Mouse (Mus musculus) layer of hippocampus, adult 9-10 months (tissue): ENCODE results near the gene Cpne7.

Experiments
- DNase-seq: peaks from one replicate; pipeline ENCODE4 v3.0.0; 2022; ENCODE audit warnings: low spot score

The Cpne7 gene

DNA sequence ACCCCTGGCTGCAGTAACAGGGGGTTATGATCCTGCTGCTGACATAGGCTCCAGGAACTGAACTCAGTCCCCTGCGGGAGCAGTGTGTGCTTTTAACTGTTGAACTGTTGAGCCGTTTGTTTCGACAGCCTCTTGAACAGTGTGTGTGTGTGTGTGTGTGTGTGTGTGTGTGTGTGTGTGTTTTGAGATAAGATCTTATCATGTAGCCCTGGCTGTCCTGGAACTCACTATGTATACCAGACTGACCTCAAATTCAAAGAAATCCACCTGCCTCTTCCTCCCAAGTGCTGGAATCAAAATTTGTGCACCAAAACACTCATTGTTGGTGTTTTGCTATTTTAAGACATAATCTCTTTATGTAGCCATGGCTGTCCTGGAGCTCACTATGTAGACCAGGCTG is 2.5 kb upstream of the Cpne7 start:
- DNase-seq, result no peak

DNA sequence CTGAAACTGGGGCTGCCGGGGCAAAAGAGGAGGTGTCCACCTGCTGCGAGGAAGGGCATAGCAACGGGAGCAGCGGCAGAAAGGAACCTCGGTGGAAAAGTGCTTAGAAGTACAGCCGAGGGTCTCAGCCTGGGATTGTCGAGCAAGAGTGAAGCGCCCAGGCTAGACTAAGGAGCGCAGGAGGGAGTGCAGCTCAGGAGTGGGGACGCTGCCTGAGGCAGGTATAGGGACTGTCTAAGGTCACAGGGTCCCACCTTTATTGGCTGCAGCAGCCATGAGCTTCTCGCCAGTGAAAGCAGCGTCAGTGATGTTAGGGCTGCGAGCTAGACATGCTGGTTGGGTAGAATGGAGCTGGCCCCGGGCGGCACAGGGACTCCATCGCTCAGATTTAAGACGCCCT is 570 bp downstream of the Cpne7 start:
- no peak for DNase-seq

DNA sequence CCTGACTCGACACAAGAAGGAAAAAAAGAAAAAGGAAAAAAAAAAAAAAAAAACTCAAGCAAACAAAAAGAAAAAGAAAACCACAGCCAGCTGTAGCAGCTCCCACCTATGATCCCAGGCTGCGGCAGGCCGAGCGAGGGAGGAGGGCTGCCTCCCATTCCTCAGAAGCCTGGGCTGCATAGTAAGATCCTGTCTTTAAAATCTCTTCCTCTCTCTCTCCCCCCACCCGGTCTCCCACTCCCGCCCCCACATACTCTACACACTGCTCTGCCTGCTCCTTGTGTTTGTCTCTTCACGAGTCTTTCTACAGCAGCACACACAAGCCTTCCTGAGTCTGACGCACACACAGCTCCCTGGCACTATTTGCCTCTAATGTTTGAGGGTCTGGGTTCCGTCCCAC is 4.9 kb downstream of the Cpne7 start:
- no peak for DNase-seq

DNA sequence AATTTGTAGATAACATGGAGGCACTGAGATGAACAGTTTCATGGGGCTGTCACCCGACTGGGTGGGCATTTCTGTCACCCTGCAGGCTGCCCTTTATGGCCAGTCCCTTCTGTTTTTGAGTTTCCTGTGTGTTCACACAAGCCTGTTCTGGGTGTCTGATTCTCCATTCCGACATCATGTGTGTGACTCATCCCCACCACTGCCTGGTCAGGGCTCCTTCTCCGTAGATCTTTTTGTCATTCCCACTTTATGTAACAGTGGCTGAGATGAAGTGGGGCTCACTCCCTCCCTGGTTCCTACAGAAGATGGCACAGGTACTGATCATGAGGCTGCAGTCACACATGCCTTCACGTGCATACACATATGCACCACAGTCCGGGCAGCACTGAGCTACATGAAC is 5.5 kb downstream of the Cpne7 start:
- DNase-seq, result no peak

DNA sequence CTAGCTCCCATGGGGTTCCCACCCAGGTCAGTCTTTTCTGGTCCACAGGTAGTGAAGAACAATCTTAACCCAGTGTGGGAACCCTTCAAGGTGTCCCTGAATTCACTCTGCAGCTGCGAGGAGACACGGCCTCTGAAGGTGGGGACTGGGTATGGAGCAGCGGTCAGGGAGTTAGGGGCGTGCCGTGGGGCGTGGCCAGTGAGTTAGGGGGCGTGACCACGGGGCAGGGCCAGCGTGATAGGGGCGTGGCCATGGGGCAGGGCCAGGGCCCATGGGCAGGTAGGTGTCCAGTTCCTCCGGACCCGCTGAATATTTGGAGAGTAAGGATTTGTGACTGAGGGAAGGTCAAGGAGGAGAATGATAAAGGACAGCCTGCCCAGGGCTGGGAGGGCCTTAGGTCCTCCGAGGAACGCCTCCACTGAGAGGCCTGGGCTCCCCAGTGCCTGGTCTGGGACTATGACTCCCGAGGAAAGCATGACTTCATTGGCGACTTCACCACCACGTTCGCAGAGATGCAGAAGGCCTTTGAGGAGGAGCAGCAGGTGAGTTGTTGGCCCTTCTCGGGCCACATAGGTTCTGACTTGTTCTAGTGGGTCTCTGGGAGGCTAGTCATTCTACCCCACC is 9.1 kb downstream of the Cpne7 start:
- no peak for DNase-seq

DNA sequence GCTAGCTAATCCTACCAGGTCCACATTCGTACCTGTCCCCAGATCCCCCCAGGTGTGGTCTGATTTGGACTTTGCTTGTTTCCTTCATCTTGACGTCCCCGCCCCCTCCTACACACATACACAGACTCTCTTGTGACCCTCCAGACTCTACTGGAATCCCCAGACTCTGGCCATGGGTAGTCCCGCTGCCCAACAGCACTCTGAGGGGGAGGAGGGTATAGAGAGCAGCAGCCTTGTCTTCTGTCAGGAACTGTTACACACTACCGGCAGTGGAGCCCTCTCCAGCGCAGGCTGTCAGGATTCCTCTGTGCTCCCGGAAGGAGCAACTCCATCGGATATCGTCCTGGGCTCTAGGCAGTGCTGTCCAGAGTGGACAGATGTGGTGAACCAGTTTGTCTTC is 13.9 kb downstream of the Cpne7 start:
- DNase-seq, result no peak

DNA sequence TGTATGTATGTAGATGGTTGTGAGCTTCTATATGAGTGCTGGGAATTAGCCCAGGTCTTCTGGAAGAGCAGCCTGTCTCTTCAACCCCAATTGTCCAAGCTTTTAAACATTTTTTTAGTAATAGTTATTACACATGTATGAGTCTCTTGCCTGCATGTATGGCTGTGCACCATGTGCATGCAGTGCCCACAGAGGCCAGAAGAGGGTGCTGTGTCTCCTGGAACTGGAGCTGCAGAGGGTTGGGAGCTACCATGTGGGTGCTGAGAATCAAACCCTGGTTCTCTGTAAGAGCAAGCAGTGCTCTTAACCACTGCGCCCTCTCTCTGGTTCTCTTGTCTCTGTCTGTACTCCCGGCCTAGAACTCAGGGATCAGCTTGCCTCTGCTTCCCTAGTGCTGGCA is 15.8 kb downstream of the Cpne7 start:
- DNase-seq, result no peak

DNA sequence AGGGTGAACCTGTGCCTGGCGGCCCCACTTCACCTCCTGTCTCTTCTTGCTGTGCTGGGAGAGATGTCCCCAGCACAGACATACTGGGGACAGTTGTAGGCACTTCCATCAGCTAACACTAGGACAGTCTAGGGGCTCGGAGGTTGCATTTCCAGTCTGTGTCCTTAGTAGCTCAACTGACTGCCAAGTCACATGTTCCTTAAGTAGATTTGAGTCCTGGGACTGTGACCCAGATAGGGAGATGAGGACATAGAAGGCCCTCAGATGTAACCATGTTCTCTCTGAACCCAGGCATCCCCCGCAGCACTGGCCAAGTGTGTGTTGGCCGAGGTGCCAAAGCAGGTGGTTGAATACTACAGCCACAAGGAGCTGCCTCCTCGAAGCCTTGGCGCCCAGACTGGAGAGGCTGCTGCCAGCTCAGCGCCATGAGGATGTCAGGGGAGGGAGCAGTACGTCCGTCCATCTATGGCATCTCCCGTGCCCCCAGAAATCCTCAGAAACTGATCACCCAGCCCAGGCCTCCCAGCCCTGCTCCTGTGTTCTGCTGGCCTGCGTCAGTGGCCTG is 17.1 kb downstream of the Cpne7 start:
- no peak for DNase-seq

DNA sequence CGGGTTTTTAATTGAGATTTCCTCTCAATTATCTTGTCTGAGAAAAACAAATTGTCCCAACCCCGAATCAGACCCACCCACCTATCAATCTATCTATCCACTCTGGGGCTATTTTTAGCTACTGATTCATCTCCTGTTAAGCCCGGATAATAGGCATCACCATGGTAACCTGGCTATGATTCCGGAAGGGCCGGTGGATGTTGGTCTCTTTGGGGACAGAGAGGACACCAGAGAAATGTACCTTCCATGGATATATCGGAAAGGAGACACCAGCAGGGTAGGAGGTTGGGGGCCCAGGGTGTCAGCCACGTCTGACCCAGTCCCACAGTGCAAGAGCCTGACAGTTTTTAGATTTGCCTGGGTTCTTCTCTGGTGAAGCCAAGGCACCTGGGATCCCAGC is 18.2 kb downstream of the Cpne7 start:
- DNase-seq, result no peak

DNA sequence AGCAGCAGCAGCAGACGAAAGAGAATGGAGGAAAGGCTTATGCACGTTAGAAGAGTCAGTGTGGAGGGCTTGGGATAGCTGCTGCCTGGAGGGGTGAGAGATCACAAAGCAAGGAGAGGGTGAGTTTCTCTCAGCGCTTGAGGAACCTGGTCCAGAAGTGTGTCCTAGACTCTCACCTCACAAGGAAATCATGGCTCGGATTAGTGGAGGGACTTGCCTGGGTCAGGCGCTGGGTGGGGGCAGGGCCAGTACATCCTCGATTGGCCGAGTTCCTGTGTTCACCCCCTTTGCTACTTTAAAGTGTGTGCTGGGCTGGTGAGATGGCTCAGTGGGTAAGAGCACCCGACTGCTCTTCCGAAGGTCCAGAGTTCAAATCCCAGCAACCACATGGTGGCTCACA is 18.6 kb downstream of the Cpne7 start:
- no peak for DNase-seq

DNA sequence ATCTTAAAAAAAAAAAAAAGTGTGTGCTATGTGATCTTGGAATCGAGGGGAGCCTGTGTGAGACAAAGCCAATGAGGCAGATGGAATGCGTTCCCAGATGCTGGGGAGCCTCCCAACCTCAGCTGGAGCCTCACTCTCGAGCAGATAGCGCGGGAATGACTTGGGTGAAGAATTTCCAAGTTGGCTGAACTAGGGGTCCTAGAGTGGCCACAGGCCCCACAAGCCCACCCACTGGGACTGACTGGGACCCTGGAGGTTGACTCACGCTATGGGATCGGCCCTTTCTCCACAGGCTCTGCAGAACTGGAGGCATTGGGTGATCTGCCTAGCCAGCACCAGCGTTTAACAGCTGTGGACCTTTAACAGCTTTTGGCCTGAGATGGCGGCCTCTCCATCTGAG is 19.1 kb downstream of the Cpne7 start:
- DNase-seq, result no peak

DNA sequence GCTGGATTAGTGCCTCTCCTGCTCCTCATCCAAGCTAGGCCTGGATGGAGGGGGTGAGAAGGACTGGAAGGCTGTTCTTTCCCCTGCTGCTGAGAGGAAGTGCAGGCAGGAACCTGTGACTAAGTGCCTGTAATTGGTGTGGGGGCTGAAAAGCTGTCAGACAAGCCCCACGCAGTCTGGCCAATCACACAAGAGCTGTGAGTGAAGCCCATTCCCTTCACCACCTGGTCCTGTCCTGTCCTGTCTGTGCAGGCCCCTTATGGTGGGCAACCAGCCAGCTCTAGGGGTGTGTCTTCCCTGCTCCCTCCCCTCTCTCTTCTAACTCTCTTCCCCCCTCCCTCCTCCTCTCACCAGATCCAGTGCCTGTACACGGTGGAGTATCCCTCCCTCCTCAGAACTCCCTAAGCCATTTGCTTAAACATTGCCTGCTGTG is 20.5 kb downstream of the Cpne7 start:
- no peak for DNase-seq

DNA sequence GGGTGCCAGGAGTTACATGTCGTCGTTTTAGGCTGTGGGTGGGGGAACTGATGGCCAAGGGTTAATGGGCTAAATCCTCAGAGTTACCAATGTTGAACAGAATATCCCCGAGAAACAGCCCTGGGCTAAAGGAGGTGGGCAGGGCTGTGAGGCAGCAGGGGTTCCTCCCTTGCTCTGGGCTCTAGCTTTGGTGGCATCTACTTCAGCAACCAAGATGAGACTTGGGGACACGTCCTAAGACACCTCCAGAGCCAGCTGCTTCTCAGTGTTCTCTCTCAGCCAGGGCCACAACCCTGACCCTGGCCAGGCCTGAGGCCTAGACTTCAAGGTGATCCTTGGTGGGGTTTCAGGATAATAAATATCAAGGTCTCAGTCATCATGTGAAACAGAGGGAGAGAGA is 21.6 kb downstream of the Cpne7 start:
- no peak for DNase-seq

DNA sequence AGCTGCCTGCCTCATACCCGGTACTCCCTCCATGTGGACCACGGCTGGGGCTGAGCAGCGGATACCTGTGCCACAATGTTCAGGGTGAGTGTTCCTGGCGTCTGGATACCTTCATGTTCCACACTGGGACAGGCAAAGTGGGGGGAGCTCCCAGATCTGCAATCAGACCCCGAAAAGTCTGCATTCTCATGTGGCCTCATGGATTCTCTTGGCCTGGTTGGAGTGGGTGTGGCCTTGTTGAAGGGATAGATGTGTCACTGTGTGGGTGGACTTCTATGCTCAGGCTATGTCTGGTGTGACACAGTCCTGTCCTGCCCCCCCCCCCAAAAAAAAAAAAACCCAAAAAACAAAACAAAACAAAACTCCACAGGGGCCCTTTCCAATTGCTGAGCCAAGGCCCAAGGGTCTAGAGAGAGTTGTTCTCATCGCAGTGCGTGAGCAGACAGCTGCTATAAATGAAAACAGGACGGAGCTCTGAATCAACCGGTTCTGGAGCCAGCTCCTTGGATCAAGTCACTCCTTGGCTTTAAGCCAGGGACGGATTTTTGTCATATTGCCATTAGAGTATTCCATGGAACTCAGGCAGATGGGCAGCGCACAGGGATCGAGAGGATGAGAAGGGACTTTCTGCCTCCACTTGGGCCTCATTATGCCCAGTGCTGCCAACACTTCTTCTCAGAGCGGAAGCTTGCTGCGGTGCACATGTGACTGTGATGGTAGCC is 24.7 kb downstream of the Cpne7 start:
- peak; percentile 56 for DNase-seq

DNA sequence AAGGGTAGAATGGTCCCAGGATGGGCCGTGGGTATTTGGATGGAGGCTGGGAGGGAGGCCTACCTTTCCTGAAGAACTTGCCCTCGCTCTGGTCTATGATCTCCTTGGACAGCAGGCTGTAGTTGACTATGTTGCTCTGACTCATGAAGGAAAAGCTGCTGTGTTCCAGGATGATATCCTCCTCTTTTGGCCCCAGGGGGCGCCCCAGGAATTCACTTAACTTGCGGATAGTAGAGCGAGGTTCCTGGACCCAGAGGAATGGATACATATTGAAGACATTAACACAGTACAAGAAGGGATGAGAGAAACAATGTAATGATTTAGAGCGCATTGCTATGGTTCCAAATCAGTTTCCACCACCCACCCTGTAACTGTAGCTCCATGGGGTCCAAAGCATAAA is 28.1 kb downstream of the Cpne7 start:
- no peak for DNase-seq

DNA sequence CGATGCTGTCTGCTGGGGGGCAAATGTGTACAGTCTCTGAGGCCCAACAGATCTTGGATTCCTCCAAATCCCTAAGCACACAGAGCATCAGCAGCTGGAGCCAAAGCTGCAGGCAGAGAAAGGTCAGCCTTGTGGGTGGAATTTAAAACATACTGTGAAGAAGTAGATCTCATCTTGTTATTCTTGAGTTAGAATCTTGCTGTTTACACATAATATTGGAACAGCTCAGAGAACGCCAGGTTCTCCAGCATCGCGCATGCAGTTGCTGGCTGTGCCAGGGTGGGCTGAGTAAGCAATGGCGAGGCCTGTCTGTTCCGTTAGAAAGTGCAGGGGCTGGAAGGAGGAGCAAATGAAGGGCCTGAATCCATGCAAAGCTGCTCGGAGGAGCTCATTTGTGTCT is 29.2 kb downstream of the Cpne7 start:
- no peak for DNase-seq

DNA sequence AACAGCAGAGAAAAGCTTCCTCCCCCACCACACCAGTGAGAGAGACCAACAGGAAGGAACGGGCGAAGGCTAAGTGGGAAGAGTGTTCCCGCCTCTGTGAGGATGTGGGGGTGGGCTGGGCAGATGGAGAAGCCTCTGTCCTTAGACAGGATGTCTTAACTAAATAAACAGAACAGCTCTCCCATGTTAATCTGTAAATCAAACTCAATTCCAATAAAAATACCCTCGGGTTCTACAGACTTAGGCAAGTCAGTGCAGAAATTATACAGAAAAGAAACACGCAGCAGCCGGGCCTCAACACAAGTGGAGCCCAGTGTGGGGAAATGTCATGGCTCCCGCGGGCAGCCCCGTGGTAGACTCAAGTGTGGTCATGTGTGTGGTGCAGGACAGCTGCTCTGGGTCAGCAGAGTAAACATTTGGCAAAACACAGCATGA is 33.6 kb downstream of the Cpne7 start:
- no peak for DNase-seq

DNA sequence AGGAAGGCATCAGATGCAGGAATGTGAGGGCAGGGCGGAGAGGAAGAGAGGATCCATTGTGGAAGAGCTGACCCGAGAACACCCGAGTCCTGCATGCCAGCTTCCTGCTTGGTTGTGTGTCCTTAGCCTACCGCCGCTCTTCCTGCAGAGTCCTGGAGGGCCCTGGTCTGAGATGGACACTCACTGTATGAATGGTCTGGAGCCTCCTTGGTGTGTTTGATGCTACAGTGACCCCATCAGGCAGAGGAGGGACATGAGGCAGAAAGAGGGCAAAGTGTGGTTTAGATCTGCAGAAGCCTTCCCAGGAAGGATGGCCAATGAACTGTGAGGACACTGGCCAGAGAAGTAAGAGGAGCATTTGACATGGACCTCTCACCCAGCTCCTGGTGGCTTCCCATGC is 38.0 kb downstream of the Cpne7 start:
- no peak for DNase-seq

DNA sequence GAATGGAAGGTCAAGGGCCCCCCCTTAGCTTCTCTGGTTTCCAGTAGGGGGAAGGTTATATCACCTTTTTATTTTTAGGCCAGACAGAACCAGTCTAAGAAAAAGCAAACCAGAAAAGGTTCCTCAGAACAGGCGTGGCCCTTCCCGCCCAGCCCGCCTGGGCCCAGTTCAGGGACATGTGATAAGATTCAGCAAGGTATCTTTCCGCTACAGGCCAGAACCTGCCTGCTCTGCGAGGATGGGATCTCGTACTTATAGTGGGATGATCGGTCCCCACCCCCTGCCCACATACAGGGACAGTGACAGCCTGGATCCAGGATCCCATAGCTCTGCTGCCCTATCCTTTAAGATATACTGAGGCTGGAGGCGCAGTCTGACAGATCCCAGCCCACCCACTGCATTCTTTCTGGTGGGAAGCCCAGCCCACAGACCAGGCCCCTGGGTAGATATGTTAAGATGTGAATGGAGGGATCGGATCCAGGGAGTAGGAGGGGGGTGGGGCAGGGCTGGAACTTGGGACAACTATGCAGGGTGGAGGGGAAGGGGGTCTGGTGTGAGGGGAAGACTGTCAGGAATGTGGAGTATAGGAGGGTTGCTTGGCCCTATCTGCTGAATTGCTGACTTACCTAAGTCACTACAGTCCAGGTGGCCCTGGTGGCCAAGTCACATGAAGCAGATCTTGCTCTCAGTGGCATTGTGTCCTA is 39.0 kb downstream of the Cpne7 start:
- DNase-seq, result no peak

DNA sequence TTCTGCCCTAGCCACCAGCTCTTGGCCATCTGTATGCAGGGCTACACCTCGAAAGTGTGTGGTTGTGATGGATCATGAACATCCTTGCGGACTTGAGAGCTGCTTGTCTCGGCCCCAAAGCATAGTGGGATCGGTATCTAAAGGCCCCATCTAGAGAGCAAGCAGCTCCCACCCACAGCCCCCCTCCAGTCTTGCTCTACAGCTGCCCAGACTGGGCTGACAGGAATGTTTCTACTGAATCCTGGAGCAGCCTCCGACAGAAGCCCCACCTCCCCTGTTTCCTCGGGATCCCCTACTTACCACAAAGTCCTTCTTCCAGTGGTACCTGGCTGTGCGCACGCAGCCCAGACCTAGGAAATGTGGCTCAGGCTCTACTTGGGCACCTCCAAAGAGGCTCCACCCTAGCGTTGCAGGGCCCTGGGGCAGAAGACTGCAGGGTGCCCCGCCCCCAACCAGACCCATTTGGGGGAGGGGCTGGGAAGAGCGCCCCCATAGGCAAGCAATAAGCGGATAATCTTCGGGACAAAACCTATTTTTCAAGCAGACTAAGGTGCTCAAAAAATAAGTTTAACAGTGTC is 40.8 kb downstream of the Cpne7 start, which contains the start of gene Sult5a1:
Gene Sult5a1, minus strand, starts transcription at position 428 of the 578 bp plus-strand sequence.
- no peak for DNase-seq

DNA sequence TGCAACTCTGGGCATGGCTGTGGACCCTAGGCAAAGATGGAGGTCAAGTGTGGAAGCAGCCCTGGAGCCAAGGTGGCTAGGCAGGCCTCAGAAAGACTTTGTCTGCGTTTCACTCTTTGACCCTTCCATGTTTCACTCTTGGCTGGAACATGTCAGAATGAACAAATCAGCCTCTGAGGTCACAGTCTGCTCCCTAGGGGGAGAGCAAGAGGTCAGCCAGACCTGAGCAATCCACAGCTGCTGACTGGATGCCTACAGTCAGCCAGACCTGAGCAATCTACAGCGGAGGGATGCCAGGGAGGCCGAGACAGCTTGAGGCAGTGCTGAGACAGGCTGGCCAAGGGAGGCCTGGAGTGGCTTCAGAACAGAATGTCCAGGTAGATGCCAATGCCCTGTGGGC is 64.2 kb downstream of the Cpne7 start:
- DNase-seq, result no peak
